Mouse (Mus musculus) monocyte, adult 2 months (primary cell): ENCODE data around the gene Dnmt1.

Experiments used
- DNase-seq, 2 experiments: peaks; one replicate each; pipeline ENCODE4 v3.0.0; 2022; ENCODE audit warnings: low spot score in 2 of 2, low read depth in 1 of 2

Dnmt1 gene

GRCm38 (mm10) chr9:20943911-20944310 lies 15.8 kb downstream of the Dnmt1 start:
- DNase-seq, result no peak

- DNase-seq, result no peak
Observed at GRCm38 (mm10) chr9:20943396-20943795, 16.3 kb downstream of the Dnmt1 start.

GRCm38 (mm10) chr9:20923258-20923657 lies 36.4 kb downstream of the Dnmt1 start:
- no peak for DNase-seq

- peak in 1 of 2 experiments; percentile 13 for DNase-seq
Observed at GRCm38 (mm10) chr9:20916160-20916559, 43.5 kb downstream of the Dnmt1 start.

- DNase-seq, result no peak
Observed at GRCm38 (mm10) chr9:20909948-20910347, 49.7 kb downstream of the Dnmt1 start.

- no peak for DNase-seq
Observed at GRCm38 (mm10) chr9:20902174-20902491, 57.6 kb downstream of the Dnmt1 start.

- no peak for DNase-seq
Observed at GRCm38 (mm10) chr9:20901466-20902173, 58.1 kb downstream of the Dnmt1 start.

GRCm38 (mm10) chr9:20898511-20899073 lies 61.1 kb downstream of the Dnmt1 start, which contains the start of gene Eif3g:
Gene Eif3g (minus strand): TSS chr9:20898623.
- DNase-seq, result peak; percentile 50 to 70

GRCm38 (mm10) chr9:20897736-20898510 lies 61.8 kb downstream of the Dnmt1 start:
- DNase-seq, result no peak

GRCm38 (mm10) chr9:20895382-20895781 lies 64.3 kb downstream of the Dnmt1 start:
- DNase-seq, result no peak

- no peak for DNase-seq
Observed at GRCm38 (mm10) chr9:20894629-20895028, 65.1 kb downstream of the Dnmt1 start.

GRCm38 (mm10) chr9:20893590-20894343 lies 65.9 kb downstream of the Dnmt1 start:
- no peak for DNase-seq

- no peak for DNase-seq
Observed at GRCm38 (mm10) chr9:20893069-20893468, 66.6 kb downstream of the Dnmt1 start.

- DNase-seq, result no peak
Observed at GRCm38 (mm10) chr9:20892104-20892653, 67.5 kb downstream of the Dnmt1 start.

- DNase-seq, result no peak
Observed at GRCm38 (mm10) chr9:20891339-20892103, 68.2 kb downstream of the Dnmt1 start.

- DNase-seq, result no peak
Observed at GRCm38 (mm10) chr9:20890411-20890810, 69.3 kb downstream of the Dnmt1 start.

GRCm38 (mm10) chr9:20889185-20890141 lies 70.2 kb downstream of the Dnmt1 start:
- no peak for DNase-seq

GRCm38 (mm10) chr9:20888386-20888765 lies 71.3 kb downstream of the Dnmt1 start:
- DNase-seq, result no peak

- DNase-seq, result peak; percentile 86 to 89
Observed at GRCm38 (mm10) chr9:20887704-20888385, 71.8 kb downstream of the Dnmt1 start, which contains the start of gene Ppan. Gene Ppan (plus strand): TSS chr9:20888175.
